Mouse (Mus musculus): Measurements from ENCODE around the gene Lima1. TPM values are rescaled to one million over a fixed set of nuclear protein-coding genes. Genes with fewer than 3 reads are reported as not detected.
"Not testable (repeated sequence)": the region's sequence is repeated elsewhere in the genome, so short reads cannot be mapped to it uniquely, and the experiment has no call there.

Gene Lima1
- polyA plus RNA-seq, 1 experiment = 22.2 TPM

DNA sequence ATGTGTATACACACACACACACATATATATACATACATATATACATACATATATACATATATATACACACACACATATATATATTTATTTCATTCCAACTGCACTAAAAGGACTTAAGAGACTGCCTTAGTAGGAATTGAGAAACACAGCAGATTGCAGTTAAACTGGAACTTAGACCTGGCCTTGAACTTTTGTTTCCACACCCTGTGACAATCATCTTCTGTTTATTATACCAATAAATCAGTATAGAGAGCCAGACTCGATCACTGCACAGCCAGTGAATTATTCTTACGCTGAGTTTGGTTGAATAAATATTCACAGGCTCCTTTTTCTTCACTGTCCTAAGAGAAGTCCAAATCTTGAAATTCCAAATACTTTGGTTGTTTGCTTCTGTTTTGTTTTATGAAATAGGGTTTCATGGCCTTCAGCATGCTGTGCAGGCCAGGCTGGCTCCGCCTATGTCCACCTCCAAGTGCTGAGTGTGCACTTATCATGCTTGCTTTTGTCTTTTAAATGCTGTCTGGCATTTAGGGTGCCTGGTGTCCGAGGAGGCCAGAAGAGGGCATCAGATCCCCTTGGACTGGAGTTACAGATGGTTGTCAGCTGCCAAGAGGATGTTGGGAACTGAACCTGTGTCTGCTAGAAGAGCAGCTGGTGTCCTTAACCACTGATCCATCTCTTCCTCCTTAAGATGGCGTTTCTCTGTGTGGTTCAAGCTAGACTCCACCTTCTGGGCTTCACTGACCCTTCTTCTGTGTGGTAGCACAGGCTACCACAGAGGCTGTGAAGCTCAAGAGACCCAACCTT lies 41.4 kb downstream of the Lima1 start:
- TF ChIP-seq POLR2A (IDR thresholded peaks at IDR 0.05; ENCODE audit: borderline replicate concordance, extremely low read depth, insufficient read depth, insufficient read length, poor library complexity, severe bottlenecking) = no peak
- TF ChIP-seq CTCF (IDR thresholded peaks at IDR 0.05; ENCODE audit: borderline replicate concordance, extremely low read depth, insufficient read depth, insufficient read length) = no peak
- DNase-seq (ENCODE audit: low read depth) = no peak

- TF ChIP-seq POLR2A (IDR thresholded peaks at IDR 0.05; ENCODE audit: borderline replicate concordance, extremely low read depth, insufficient read depth, insufficient read length, poor library complexity, severe bottlenecking) (no peak), CTCF (IDR thresholded peaks at IDR 0.05; ENCODE audit: borderline replicate concordance, extremely low read depth, insufficient read depth, insufficient read length) (no peak)
- DNase-seq (ENCODE audit: low read depth) = peak; percentile 44
Measured at GRCm38 (mm10) chr15:99831535-99831934, 43.7 kb downstream of the Lima1 start.

- TF ChIP-seq POLR2A (IDR thresholded peaks at IDR 0.05; ENCODE audit: borderline replicate concordance, extremely low read depth, insufficient read depth, insufficient read length, poor library complexity, severe bottlenecking) = no peak
- no peak for DNase-seq (ENCODE audit: low read depth)
Measured at GRCm38 (mm10) chr15:99828061-99828460, 47.2 kb downstream of the Lima1 start.

DNA sequence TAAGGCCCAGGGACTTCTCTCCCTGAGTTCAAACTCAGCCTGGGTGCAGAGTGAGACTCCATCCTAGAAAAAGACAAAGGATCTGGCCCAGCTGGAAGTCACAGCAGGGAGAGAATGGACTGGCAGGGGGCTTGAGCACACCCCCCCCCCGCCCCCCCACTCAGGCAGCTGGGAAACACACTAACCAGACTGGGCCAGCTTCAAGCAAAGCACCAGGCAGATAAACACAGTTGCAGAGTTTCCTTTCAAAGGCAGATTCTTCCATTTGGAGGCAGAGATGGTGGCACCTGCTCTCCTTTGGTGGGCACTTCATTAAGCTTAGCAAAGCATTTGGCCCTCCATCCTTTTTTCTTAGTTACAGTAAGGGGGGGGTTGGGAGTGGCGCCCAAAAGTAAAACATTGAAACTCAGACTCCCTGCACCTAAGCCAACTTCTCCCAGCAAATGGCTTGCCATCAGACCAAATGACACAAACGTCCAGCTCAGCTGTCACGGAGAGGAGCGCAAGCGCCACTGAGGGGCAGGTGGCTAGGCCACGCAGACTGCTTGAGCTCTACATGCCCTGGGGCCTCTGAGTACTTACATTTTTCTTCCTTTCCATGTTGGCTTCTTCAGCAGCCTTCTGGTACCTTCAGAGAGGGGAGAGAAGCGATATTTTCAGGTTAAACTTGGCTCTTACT lies 48.9 kb downstream of the Lima1 start:
- DNase-seq (ENCODE audit: low read depth) = peak; percentile 84
- no peak for TF ChIP-seq CTCF (IDR thresholded peaks at IDR 0.05; ENCODE audit: borderline replicate concordance, extremely low read depth, insufficient read depth, insufficient read length)
- no peak for TF ChIP-seq POLR2A (IDR thresholded peaks at IDR 0.05; ENCODE audit: borderline replicate concordance, extremely low read depth, insufficient read depth, insufficient read length, poor library complexity, severe bottlenecking)

DNA sequence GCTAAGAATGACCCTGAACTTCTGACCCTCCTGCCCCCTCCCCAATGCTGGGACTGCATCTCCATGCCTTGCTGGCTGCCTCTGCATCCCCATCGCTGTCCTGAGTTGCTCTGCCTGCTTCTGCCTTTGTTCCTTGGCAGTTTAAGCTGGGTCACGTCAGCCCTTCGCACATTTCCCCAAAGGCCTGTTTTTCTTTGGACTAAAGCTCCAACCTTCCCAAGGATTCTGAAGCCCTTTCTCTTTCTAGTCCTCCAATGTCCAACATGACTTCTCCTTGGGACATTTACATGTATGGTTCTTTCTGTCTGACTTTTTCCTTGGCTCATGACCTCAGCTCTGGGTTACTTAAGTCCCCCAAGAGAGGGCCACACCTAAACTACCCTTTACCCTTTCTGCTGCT lies 50.0 kb downstream of the Lima1 start:
- TF ChIP-seq CTCF (IDR thresholded peaks at IDR 0.05; ENCODE audit: borderline replicate concordance, extremely low read depth, insufficient read depth, insufficient read length) (no peak), POLR2A (IDR thresholded peaks at IDR 0.05; ENCODE audit: borderline replicate concordance, extremely low read depth, insufficient read depth, insufficient read length, poor library complexity, severe bottlenecking) (no peak)
- no peak for DNase-seq (ENCODE audit: low read depth)

DNA sequence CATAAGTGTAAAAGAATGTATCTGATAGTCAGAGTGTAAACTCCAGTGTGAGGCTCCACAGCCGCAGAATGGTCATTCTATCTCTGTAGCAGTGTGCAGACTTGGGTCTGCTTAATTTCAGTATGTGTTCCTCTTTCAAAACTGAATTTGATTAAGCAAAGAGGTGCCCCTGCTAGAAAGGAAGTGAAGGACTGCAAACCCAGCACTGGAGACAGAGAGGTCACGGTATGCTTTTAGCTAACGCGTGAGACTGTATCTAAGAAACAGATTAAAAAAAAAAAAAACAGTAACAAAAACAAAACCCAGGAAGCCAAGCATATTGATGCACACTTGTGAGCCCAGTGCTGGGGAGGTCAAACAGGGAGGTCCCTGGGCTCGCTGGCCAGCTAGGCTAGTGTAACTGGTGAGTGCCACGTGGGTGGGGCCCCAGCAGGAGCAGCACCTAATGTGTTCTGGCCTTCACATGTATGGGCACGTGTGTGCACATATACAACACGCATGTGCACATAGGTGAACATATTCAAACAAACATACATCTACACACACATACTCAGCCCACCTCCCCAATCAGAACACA lies 51.8 kb downstream of the Lima1 start:
- DNase-seq (ENCODE audit: low read depth) = no peak
- no peak for TF ChIP-seq CTCF (IDR thresholded peaks at IDR 0.05; ENCODE audit: borderline replicate concordance, extremely low read depth, insufficient read depth, insufficient read length)
- no peak for TF ChIP-seq POLR2A (IDR thresholded peaks at IDR 0.05; ENCODE audit: borderline replicate concordance, extremely low read depth, insufficient read depth, insufficient read length, poor library complexity, severe bottlenecking)

GRCm38 (mm10) chr15:99822501-99822900 lies 52.8 kb downstream of the Lima1 start:
- not testable (repeated sequence) for DNase-seq (ENCODE audit: low read depth)

GRCm38 (mm10) chr15:99819621-99820279 lies 55.5 kb downstream of the Lima1 start:
- no peak for DNase-seq (ENCODE audit: low read depth)
- TF ChIP-seq CTCF (IDR thresholded peaks at IDR 0.05; ENCODE audit: borderline replicate concordance, extremely low read depth, insufficient read depth, insufficient read length) (no peak), POLR2A (IDR thresholded peaks at IDR 0.05; ENCODE audit: borderline replicate concordance, extremely low read depth, insufficient read depth, insufficient read length, poor library complexity, severe bottlenecking) (no peak)

GRCm38 (mm10) chr15:99819109-99819440 lies 56.2 kb downstream of the Lima1 start:
- DNase-seq (ENCODE audit: low read depth) = no peak
- no peak for TF ChIP-seq POLR2A (IDR thresholded peaks at IDR 0.05; ENCODE audit: borderline replicate concordance, extremely low read depth, insufficient read depth, insufficient read length, poor library complexity, severe bottlenecking)
- TF ChIP-seq CTCF (IDR thresholded peaks at IDR 0.05; ENCODE audit: borderline replicate concordance, extremely low read depth, insufficient read depth, insufficient read length) = no peak

DNA sequence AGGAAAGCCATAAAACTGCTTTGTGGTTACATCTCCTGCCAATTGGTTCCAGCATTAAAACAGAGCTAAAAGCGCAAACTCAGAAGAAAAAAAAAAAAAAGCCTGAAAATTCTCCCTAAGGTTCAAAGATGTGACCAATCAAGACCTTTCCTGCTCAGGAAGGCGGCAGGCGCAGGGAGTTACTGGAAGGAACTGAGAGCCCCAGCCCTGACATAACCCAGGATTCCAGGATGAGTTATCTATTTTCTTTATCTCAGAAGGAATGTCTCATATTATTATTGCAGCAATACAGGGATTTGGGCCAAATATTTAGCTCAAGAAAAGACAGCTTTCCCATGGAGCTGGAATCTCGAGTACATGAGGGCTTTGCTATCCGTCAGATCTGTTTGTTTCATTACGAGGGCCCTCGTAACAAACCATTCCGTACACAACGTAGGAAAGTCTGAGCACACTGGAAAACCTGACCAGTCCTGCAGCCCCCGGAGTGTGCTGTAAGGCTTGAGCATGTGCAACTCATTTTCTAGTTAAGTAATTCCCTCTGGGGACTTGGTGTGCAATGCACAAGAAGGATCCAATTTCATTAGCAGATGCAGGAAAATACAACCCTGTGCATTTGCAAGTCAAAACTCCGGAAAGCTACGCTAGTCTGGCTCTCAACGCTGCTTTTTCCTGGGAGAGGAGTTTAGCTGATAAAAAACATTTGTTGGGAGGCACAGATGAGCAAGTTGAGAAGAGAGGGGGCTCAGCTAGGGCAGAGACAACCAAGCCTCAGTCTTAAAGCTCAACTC lies 56.7 kb downstream of the Lima1 start:
- peak; percentile 94 for DNase-seq (ENCODE audit: low read depth)
- TF ChIP-seq CTCF (IDR thresholded peaks at IDR 0.05; ENCODE audit: borderline replicate concordance, extremely low read depth, insufficient read depth, insufficient read length) (no peak), POLR2A (IDR thresholded peaks at IDR 0.05; ENCODE audit: borderline replicate concordance, extremely low read depth, insufficient read depth, insufficient read length, poor library complexity, severe bottlenecking) (no peak)

Data from brain, embryonic 14.5 days (tissue).